Mouse (Mus musculus): Measurements from ENCODE around the gene Ulk4. TPM values are rescaled to one million over a fixed set of nuclear protein-coding genes. Genes with fewer than 3 reads are reported as not detected.

Ulk4 gene
- polyA plus RNA-seq, 1 experiment from 2014 or later: 101 TPM

DNA sequence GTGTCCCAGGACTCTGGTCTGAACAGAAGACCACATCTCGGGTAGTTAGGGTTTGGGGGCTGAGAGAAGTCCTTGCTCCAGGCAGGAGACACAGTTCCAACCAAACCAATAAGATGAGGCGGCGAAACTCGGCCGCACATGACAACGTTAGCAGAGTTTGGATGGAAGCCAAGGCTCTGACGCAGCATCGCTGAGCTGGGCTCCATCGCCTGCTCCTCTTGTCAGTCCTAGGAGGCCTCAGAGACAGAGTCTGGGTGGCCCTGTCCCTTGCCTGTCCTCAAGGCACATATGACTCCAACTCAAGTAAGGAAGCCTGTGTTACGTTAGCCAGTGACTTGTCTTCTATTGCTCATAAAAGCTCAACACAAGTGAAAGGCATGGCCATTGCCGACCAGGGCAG, 205.9 kb downstream of the Ulk4 start:
- H3K4me2 ChIP-seq: no peak overlapping the region
- H3K9ac ChIP-seq (ENCODE audit: low read depth, low read length): no peak overlapping the region
- H3K4me1 ChIP-seq (ENCODE audit: control insufficient read depth, insufficient read depth, low read length): no peaks in the 10 kb centered on the region; the same call in 1 of the 2 replicates
- H3K27ac ChIP-seq (ENCODE audit: low read depth, low read length): no peak overlapping the region
- WGBS (ENCODE audit: insufficient replicate concordance): 77% methylated on average over 11 of the region's 11 CpGs
- H3K4me3 ChIP-seq (ENCODE audit: low read depth, low read length): no peak overlapping the region
- H3K9me3 ChIP-seq (replicated peaks; ENCODE audit: control insufficient read depth, low read length): no peaks in the 10 kb centered on the region
- H3K36me3 ChIP-seq (ENCODE audit: control insufficient read depth, insufficient read depth, low read length): no peaks in the 10 kb centered on the region
- no peaks in the 10 kb centered on the region for H3K27me3 ChIP-seq (ENCODE audit: control insufficient read depth, insufficient read depth, low read length)
- no peak for ATAC-seq (replicated peaks; ENCODE audit: insufficient number of reproducible peaks, low FRiP score, low TSS enrichment)

DNA sequence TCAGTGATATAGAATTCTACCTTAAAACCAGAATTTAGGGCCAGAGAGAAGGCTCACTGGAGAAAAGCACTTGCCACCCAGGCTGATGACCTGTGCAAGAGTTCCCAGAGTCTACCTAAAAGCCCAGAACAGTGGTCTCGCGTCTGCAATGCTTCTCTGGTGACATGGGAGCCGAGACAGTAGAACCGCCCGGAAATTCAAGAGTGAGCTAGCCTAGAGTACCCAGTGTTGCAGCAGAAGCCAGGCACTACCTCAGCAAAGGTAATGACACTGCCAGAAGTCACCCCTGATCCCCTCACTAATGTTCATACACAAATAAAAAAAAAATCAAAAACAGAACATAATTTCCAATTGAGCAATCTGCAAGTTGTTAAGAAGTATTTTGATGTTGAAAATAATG, 208.9 kb downstream of the Ulk4 start:
- Histone ChIP-seq H3K27me3 (ENCODE audit: control insufficient read depth, insufficient read depth, low read length) (no peaks in the 10 kb centered on the region), H3K9ac (ENCODE audit: low read depth, low read length) (no peak overlapping the region), H3K4me1 (ENCODE audit: control insufficient read depth, insufficient read depth, low read length) (no peaks in the 10 kb centered on the region; the same call in 1 of the 2 replicates), H3K4me2 (no peak overlapping the region), H3K9me3 (replicated peaks; ENCODE audit: control insufficient read depth, low read length) (no peaks in the 10 kb centered on the region), H3K4me3 (ENCODE audit: low read depth, low read length) (no peak overlapping the region), H3K36me3 (ENCODE audit: control insufficient read depth, insufficient read depth, low read length) (no peaks in the 10 kb centered on the region), H3K27ac (ENCODE audit: low read depth, low read length) (no peak overlapping the region)
- WGBS (ENCODE audit: insufficient replicate concordance): 79% methylated on average over 5 of the region's 5 CpGs
- no peak for ATAC-seq (replicated peaks; ENCODE audit: insufficient number of reproducible peaks, low FRiP score, low TSS enrichment)

DNA sequence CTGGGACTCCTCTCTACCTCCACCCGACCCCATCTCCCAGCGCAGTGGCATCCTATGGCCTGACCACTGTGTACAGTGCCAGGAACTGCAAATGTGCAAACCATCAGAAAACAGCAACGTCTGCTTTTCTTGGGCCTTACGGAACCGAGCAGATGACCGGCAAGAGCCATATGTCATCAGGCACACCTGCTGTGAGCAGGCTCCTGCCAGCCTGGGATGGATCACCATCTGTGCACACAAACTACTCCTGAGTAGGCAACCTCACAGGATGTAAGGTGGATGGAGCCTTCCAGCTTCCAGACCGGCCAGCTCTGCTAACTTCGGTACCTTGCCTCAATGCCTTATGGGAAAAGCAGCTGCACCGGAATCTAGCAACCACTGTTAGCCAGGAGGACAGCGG, 210.0 kb downstream of the Ulk4 start:
- no peaks in the 10 kb centered on the region for H3K9me3 ChIP-seq (replicated peaks; ENCODE audit: control insufficient read depth, low read length)
- H3K27me3 ChIP-seq (ENCODE audit: control insufficient read depth, insufficient read depth, low read length): no peaks in the 10 kb centered on the region
- no peak overlapping the region for H3K4me2 ChIP-seq
- H3K9ac ChIP-seq (ENCODE audit: low read depth, low read length): no peak overlapping the region
- ATAC-seq (replicated peaks; ENCODE audit: insufficient number of reproducible peaks, low FRiP score, low TSS enrichment): no peak
- H3K27ac ChIP-seq (ENCODE audit: low read depth, low read length): no peak overlapping the region
- H3K4me1 ChIP-seq (ENCODE audit: control insufficient read depth, insufficient read depth, low read length): peaks cover 10% of the 10 kb centered on the region
- WGBS (ENCODE audit: insufficient replicate concordance): 79% methylated on average over 10 of the region's 10 CpGs
- H3K36me3 ChIP-seq (ENCODE audit: control insufficient read depth, insufficient read depth, low read length): no peaks in the 10 kb centered on the region
- H3K4me3 ChIP-seq (ENCODE audit: low read depth, low read length): no peak overlapping the region

DNA sequence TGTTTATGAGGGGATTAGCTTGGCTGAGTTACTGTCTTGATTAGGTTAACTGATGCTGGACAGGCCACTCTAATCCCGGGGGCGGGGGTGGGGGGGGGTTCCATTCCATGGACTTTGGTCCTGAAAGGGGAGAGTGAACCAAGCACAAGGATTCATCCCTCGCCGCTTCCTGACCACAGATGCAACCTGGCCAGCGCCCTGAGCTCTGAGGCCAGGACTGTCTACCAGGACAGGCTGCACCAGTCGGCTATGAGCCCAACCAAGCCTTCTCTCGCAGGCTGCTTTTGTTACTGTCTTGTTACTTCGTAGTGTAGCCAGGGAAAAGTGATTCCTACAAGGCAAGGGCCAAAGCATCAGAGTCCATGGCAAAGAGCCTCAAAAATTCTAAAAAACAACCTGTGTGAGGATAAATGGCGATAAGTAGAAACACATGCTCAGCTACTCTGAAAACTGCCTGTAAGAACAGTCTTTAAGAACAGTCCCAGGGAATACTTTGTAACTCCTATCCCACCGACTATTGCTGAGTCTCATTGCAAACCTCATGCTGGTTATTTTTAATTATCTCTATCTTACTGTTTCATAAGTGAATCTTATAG, 211.5 kb downstream of the Ulk4 start:
- no peak for ATAC-seq (replicated peaks; ENCODE audit: insufficient number of reproducible peaks, low FRiP score, low TSS enrichment)
- Histone ChIP-seq H3K4me2 (no peak overlapping the region), H3K9ac (ENCODE audit: low read depth, low read length) (no peak overlapping the region), H3K4me3 (ENCODE audit: low read depth, low read length) (no peak overlapping the region), H3K36me3 (ENCODE audit: control insufficient read depth, insufficient read depth, low read length) (no peaks in the 10 kb centered on the region), H3K27ac (ENCODE audit: low read depth, low read length) (no peak overlapping the region), H3K4me1 (ENCODE audit: control insufficient read depth, insufficient read depth, low read length) (peaks cover 14% of the 10 kb centered on the region), H3K27me3 (ENCODE audit: control insufficient read depth, insufficient read depth, low read length) (no peaks in the 10 kb centered on the region), H3K9me3 (replicated peaks; ENCODE audit: control insufficient read depth, low read length) (no peaks in the 10 kb centered on the region)
- 73% methylated on average over 10 of the region's 10 CpGs for WGBS (ENCODE audit: insufficient replicate concordance)

DNA sequence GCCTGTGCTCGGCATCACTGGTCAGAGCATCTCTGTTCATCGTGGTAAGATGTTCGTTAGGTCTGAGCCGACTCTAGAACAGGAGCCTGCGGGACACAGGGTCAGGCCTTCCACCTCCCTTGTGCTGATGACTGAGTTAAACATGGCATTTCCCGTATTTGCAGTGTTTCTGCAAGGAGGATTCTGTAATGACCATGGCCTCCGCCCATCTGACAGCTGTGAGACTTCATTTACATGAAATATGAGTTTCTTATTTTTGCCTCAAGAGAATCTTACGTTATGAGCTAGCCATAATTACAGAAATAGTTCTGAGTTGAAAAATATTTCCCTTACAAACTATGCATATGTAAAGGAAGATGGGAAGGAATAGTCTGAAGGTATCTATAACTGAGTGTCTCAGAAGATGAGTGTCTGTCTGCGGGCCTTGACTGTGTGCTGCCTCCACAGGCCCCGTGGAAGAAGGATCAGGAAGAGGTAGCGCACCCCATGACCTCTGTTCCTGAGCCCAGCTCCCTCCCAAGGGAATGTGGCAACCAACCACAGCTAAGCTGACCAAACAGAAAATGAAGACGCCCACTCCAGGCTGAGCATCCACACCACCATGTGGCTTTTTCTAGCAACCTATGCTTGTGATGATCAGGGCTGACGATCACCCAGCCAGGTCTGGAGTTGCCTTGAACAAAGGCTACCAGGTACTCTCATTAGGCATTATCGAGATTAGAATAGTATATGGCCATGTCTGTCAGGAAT, 212.2 kb downstream of the Ulk4 start:
- no peak overlapping the region for H3K4me2 ChIP-seq
- H3K4me1 ChIP-seq (ENCODE audit: control insufficient read depth, insufficient read depth, low read length): peaks cover 14% of the 10 kb centered on the region
- H3K9ac ChIP-seq (ENCODE audit: low read depth, low read length): no peak overlapping the region
- no peak overlapping the region for H3K27ac ChIP-seq (ENCODE audit: low read depth, low read length)
- no peaks in the 10 kb centered on the region for H3K27me3 ChIP-seq (ENCODE audit: control insufficient read depth, insufficient read depth, low read length)
- no peak overlapping the region for H3K4me3 ChIP-seq (ENCODE audit: low read depth, low read length)
- H3K36me3 ChIP-seq (ENCODE audit: control insufficient read depth, insufficient read depth, low read length): no peaks in the 10 kb centered on the region
- ATAC-seq (replicated peaks; ENCODE audit: insufficient number of reproducible peaks, low FRiP score, low TSS enrichment): no peak
- no peaks in the 10 kb centered on the region for H3K9me3 ChIP-seq (replicated peaks; ENCODE audit: control insufficient read depth, low read length)
- WGBS (ENCODE audit: insufficient replicate concordance): 77% methylated on average over 14 of the region's 14 CpGs

DNA sequence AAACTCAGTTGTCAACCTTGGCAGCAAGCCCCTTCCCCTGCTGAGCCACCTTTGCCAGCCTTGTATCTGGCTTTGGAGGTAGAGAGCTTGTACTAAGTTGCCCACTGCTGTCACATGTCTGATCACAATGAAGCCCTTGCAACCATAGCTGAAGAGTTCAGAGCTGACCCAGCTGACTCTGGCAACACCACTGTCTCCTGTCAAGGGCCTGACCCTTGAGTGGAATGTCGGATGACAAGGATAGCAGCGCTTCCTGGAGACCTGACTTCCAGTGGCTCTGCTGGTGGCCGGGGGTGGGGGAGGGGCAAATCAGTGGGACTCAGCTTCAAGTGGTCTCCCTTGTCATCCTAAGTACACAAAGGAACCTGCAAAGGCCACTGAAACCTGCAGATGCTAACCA, 214.3 kb downstream of the Ulk4 start:
- peaks cover 14% of the 10 kb centered on the region for H3K4me1 ChIP-seq (ENCODE audit: control insufficient read depth, insufficient read depth, low read length)
- ATAC-seq (replicated peaks; ENCODE audit: insufficient number of reproducible peaks, low FRiP score, low TSS enrichment): no peak
- 9% methylated on average over 3 of the region's 3 CpGs for WGBS (ENCODE audit: insufficient replicate concordance)
- no peak overlapping the region for H3K9ac ChIP-seq (ENCODE audit: low read depth, low read length)
- no peaks in the 10 kb centered on the region for H3K36me3 ChIP-seq (ENCODE audit: control insufficient read depth, insufficient read depth, low read length)
- no peak overlapping the region for H3K4me3 ChIP-seq (ENCODE audit: low read depth, low read length)
- H3K27ac ChIP-seq (ENCODE audit: low read depth, low read length): no peak overlapping the region
- no peaks in the 10 kb centered on the region for H3K27me3 ChIP-seq (ENCODE audit: control insufficient read depth, insufficient read depth, low read length)
- H3K9me3 ChIP-seq (replicated peaks; ENCODE audit: control insufficient read depth, low read length): no peaks in the 10 kb centered on the region
- no peak overlapping the region for H3K4me2 ChIP-seq

DNA sequence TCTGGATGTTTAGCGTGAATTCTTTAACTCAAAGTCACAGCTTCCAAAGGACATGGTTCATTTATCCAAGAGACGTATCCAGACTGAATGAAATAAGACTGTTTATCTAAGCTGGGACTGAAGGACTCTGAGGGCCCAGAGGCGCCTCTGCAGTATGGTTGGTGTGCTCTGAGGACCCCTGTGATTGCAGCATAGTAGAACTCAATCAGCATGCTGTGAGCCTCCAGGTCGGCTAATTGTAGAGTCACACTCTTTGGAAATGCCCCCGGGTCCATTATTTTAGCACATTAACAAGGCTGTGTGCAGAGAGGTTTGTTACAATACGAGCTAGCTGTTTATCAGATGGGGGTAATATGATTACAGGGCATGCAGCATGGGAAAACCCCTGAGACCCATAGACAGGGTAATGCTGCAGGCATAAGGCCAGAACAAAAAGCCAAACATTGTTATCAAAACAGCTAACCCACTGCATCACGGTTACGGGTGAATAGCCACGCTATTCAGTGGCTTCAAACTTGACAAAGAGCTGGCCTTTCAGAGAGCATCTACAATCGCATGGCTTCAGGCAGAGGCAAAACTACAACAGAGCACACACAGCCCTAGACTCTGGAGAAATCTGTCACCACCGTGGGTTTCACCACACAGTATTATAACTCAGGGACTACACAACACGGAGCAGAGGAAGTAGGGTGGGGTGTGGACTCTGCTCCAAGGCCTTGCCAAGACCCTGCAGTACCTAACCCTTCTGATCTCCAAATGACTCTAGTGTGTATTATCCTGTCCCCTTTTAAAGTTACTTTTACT, 215.0 kb downstream of the Ulk4 start:
- WGBS (ENCODE audit: insufficient replicate concordance): 52% methylated on average over 12 of the region's 12 CpGs
- H3K9me3 ChIP-seq (replicated peaks; ENCODE audit: control insufficient read depth, low read length): no peaks in the 10 kb centered on the region
- peaks cover 14% of the 10 kb centered on the region for H3K4me1 ChIP-seq (ENCODE audit: control insufficient read depth, insufficient read depth, low read length)
- H3K4me3 ChIP-seq (ENCODE audit: low read depth, low read length): no peak overlapping the region
- no peaks in the 10 kb centered on the region for H3K27me3 ChIP-seq (ENCODE audit: control insufficient read depth, insufficient read depth, low read length)
- no peak overlapping the region for H3K4me2 ChIP-seq
- no peak overlapping the region for H3K27ac ChIP-seq (ENCODE audit: low read depth, low read length)
- ATAC-seq (replicated peaks; ENCODE audit: insufficient number of reproducible peaks, low FRiP score, low TSS enrichment): no peak
- no peak overlapping the region for H3K9ac ChIP-seq (ENCODE audit: low read depth, low read length)
- H3K36me3 ChIP-seq (ENCODE audit: control insufficient read depth, insufficient read depth, low read length): no peaks in the 10 kb centered on the region

DNA sequence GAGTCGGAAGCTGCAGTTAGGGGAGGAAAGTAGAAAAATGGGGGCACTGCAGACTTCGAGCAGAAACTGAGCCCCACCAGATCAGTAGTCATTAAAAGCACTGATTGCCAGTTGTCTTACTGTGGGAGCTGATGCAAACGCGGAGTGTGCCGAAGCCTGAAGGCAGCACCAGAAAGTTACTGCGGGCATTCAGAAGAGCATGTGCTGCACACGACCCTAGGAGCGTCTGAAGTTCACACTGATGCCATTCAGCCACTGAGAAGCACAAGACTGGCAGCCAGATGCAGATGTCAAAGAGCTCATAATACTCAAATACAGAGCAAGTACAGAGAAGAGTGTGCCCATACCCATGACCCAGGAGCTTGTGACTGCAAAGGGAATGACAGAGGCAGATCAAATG, 216.7 kb downstream of the Ulk4 start:
- ATAC-seq (replicated peaks; ENCODE audit: insufficient number of reproducible peaks, low FRiP score, low TSS enrichment): no peak
- no peak overlapping the region for H3K4me2 ChIP-seq
- H3K27me3 ChIP-seq (ENCODE audit: control insufficient read depth, insufficient read depth, low read length): no peaks in the 10 kb centered on the region
- H3K4me3 ChIP-seq (ENCODE audit: low read depth, low read length): no peak overlapping the region
- H3K9ac ChIP-seq (ENCODE audit: low read depth, low read length): no peak overlapping the region
- no peaks in the 10 kb centered on the region for H3K36me3 ChIP-seq (ENCODE audit: control insufficient read depth, insufficient read depth, low read length)
- no peaks in the 10 kb centered on the region for H3K9me3 ChIP-seq (replicated peaks; ENCODE audit: control insufficient read depth, low read length)
- H3K4me1 ChIP-seq (ENCODE audit: control insufficient read depth, insufficient read depth, low read length): peaks cover 14% of the 10 kb centered on the region
- WGBS (ENCODE audit: insufficient replicate concordance): 69% methylated on average over 8 of the region's 8 CpGs
- H3K27ac ChIP-seq (ENCODE audit: low read depth, low read length): no peak overlapping the region

Data from heart, embryonic 11.5 days (tissue).